Mouse (Mus musculus) liver, postnatal 0 days (tissue): ENCODE data around the gene Arhgap15. TPM values are rescaled to one million over a fixed set of nuclear protein-coding genes. Genes with fewer than 3 reads are reported as not detected.

Experiments
- ATAC-seq: fragments of 200-750 bp; cut with Nextera tagmentation; 2 replicates; pipeline ENCODE4 v1.8.0; 2017; ENCODE audit warnings: mild to moderate bottlenecking, moderate library complexity
- DNase-seq: peaks from one replicate; pipeline ENCODE4 v3.0.0-alpha.2; 2016
- H3K27ac ChIP-seq: fragments of 300-500 bp; sonication (generic); 2 replicates; pipeline ENCODE4 v1.5.1; 2014; ENCODE audit warnings: antibody characterized with exemption, moderate library complexity, mild to moderate bottlenecking, low read depth
- H3K27me3 ChIP-seq: fragments of 300-500 bp; sonication (generic); 2 replicates; pipeline ENCODE4 v1.6.1; 2014; ENCODE audit warnings: low read length, control low read depth, mixed read lengths; ENCODE audit not compliant: insufficient read depth
- H3K36me3 ChIP-seq: fragments of 300-500 bp; sonication (generic); replicated peaks from 2 replicates; pipeline ENCODE4 v1.6.1; 2014; ENCODE audit warnings: mild to moderate bottlenecking, control low read depth, low read length, moderate library complexity, mixed read lengths; ENCODE audit not compliant: insufficient read depth
- H3K4me1 ChIP-seq: fragments of 300-500 bp; sonication (generic); 2 replicates; pipeline ENCODE4 v1.6.1; 2014; ENCODE audit warnings: antibody characterized with exemption, mild to moderate bottlenecking, control low read depth; ENCODE audit not compliant: insufficient read depth
- H3K4me2 ChIP-seq: fragments of 300-500 bp; sonication (generic); 2 replicates; pipeline ENCODE4 v1.6.1; 2014; ENCODE audit warnings: low read depth, mild to moderate bottlenecking, low read length, moderate library complexity, mixed read lengths
- H3K4me3 ChIP-seq: fragments of 300-500 bp; sonication (generic); 2 replicates; pipeline ENCODE4 v1.5.1; 2014; ENCODE audit warnings: low read depth, low read length
- H3K9ac ChIP-seq: fragments of 300-500 bp; sonication (generic); replicated peaks from 2 replicates; pipeline ENCODE4 v1.6.1; 2014; ENCODE audit warnings: mild to moderate bottlenecking, moderate library complexity
- H3K9me3 ChIP-seq: fragments of 300-500 bp; sonication (generic); 2 replicates; pipeline ENCODE4 v1.6.1; 2016; ENCODE audit warnings: mild to moderate bottlenecking, control low read depth, low read length, mixed read lengths
- CTCF ChIP-seq: sonication (generic); IDR thresholded peaks from 2 replicates; pipeline ENCODE4 v1.5.1; 2016; ENCODE audit warnings: antibody characterized with exemption, low read depth
- EP300 ChIP-seq: IDR thresholded peaks from 2 replicates; pipeline ENCODE4 v1.6.1; 2016; ENCODE audit warnings: antibody characterized with exemption, low read depth, mild to moderate bottlenecking
- WGBS: fragments of 180-500 bp; shearing (Covaris S2); extraction: QIAGEN DNeasy Blood & Tissue Kit; methylation state at CpG from one replicate; pipeline ENCODE4 v1.1.7; 2014; ENCODE audit not compliant: insufficient replicate concordance; 5-methylcytosine and 5-hydroxymethylcytosine counted together
- polyA plus RNA-seq: library from polyadenylated mRNA; unstranded; fragments of >200 nt; fragmentation: Nextera tagmentation; extraction: Ambion mirVana; gene quantifications from 2 replicates; pipeline ENCODE4 v1.2.1, GENCODE M21; 2015

Arhgap15 gene
- polyA plus RNA-seq, 1 experiment from 2014 or later = 6.3 TPM

- Histone ChIP-seq H3K4me3 (no peak overlapping the region), H3K9ac (no peak overlapping the region), H3K27ac (no peak overlapping the region), H3K4me1 (no peaks in the 10 kb centered on the region), H3K9me3 (no peaks in the 10 kb centered on the region), H3K4me2 (no peak overlapping the region), H3K36me3 (no peaks in the 10 kb centered on the region), H3K27me3 (no peaks in the 10 kb centered on the region)
- WGBS = 82% methylated on average over 13 of the region's 13 CpGs
- DNase-seq (no peak), ATAC-seq (no peak)
- TF ChIP-seq EP300 (no peak), CTCF (no peak)
Measured at GRCm38 (mm10) chr2:43978177-43979013, 229.8 kb downstream of the Arhgap15 start.

- TF ChIP-seq CTCF = no peak
- no peaks in the 10 kb centered on the region for H3K27me3 ChIP-seq
- WGBS = 78% methylated on average over 14 of the region's 14 CpGs
- no peaks in the 10 kb centered on the region for H3K36me3 ChIP-seq
- no peak overlapping the region for H3K4me2 ChIP-seq
- H3K9ac ChIP-seq = no peak overlapping the region
- H3K4me3 ChIP-seq = no peak overlapping the region
- no peaks in the 10 kb centered on the region for H3K9me3 ChIP-seq
- H3K4me1 ChIP-seq = no peaks in the 10 kb centered on the region
- ATAC-seq (no peak), DNase-seq (no peak)
- H3K27ac ChIP-seq = no peak overlapping the region
Measured at GRCm38 (mm10) chr2:43986066-43986465, 237.4 kb downstream of the Arhgap15 start.

GRCm38 (mm10) chr2:43987919-43988318 is 239.3 kb downstream of the Arhgap15 start:
- no peak for TF ChIP-seq EP300
- TF ChIP-seq CTCF = no peak

DNA sequence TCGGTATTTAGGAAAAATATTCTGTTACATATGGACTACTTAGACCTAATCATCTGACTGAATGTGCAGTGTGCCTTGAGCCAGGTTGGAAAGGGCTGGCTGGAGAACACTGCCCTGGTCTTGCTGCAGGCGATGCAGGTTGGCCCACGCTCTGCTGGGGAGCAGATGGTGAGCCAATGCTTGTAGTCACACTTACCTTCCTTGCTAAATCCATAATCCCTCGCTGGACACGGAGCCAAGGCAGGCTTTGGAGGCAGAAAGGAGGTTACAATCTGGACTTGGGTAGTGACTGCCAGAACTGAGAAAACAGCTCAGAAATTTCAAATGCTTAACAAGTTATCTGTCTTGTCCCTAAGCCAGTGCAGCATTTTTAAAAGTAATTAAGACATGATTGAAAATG is 241.2 kb downstream of the Arhgap15 start:
- ATAC-seq (no peak), DNase-seq (no peak)
- Histone ChIP-seq H3K4me3 (no peak overlapping the region), H3K27ac (no peak overlapping the region), H3K9ac (no peak overlapping the region), H3K27me3 (no peaks in the 10 kb centered on the region), H3K9me3 (no peaks in the 10 kb centered on the region), H3K4me2 (no peak overlapping the region), H3K36me3 (no peaks in the 10 kb centered on the region), H3K4me1 (no peaks in the 10 kb centered on the region)
- WGBS = 72% methylated on average over 5 of the region's 5 CpGs
- TF ChIP-seq EP300 (no peak), CTCF (no peak)

More at GRCm38 (mm10) chr2:43987919-43988318, 239.3 kb downstream of the Arhgap15 start:
- Histone ChIP-seq H3K9me3 (no peaks in the 10 kb centered on the region), H3K4me2 (no peak overlapping the region), H3K27me3 (no peaks in the 10 kb centered on the region), H3K4me3 (no peak overlapping the region), H3K27ac (no peak overlapping the region), H3K4me1 (no peaks in the 10 kb centered on the region), H3K36me3 (no peaks in the 10 kb centered on the region), H3K9ac (no peak overlapping the region)
- WGBS = 84% methylated on average over 3 of the region's 3 CpGs
- DNase-seq (no peak), ATAC-seq (no peak)

DNA sequence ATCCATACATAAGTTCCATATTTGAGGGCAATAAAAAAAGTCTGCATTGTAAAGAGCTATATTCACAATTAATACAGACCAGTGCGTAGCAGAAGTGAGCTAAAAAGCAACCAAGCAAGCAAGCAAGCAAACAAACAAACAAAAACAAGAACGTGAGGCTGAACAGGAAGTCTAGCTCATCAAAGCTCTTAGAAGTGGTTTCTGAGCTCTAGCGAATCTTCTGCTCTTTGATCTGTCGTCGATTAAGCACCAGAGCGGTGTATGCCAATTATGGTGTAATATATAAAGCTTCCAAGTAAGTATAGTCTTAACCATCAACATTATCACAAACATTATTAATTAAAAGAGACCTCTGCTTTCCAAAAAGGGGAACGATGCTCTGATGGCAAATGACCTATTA is 243.9 kb downstream of the Arhgap15 start:
- DNase-seq (no peak), ATAC-seq (no peak)
- 81% methylated on average over 7 of the region's 7 CpGs for WGBS
- Histone ChIP-seq H3K4me2 (no peak overlapping the region), H3K9me3 (no peaks in the 10 kb centered on the region), H3K27ac (no peak overlapping the region), H3K27me3 (no peaks in the 10 kb centered on the region), H3K4me1 (no peaks in the 10 kb centered on the region), H3K9ac (no peak overlapping the region), H3K36me3 (no peaks in the 10 kb centered on the region), H3K4me3 (no peak overlapping the region)
- TF ChIP-seq CTCF = no peak
- no peak for TF ChIP-seq EP300

DNA sequence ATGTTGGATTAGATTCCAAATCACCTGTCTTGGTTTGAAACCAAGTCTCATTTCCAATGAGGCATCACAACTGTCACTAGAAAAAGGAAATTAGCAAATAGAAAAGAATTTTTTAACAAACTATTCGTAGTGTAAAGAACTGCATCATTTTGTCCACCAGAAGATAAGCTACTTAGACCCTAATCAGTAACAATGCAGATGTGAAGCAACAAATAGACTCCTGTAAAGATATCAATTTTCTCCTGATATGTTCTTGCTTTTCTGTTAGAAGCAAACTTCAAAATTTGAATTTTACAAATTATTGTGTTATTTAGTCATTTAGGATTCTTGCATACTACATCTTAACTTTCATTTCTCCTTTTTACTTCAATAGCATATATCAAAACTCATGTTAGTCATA is 253.8 kb downstream of the Arhgap15 start:
- Histone ChIP-seq H3K9ac (no peak overlapping the region), H3K9me3 (no peaks in the 10 kb centered on the region), H3K4me3 (no peak overlapping the region), H3K4me1 (no peaks in the 10 kb centered on the region), H3K27ac (no peak overlapping the region), H3K36me3 (no peaks in the 10 kb centered on the region), H3K27me3 (no peaks in the 10 kb centered on the region), H3K4me2 (no peak overlapping the region)
- no peak for ATAC-seq
- no peak for DNase-seq
- no peak for TF ChIP-seq EP300
- TF ChIP-seq CTCF = no peak
- WGBS = 62% methylated on average over 1 of the region's 1 CpGs
